Mouse (Mus musculus) kidney, adult 8-10 months (tissue): ENCODE measurements around the gene Vars.
"Not testable (repeated sequence)": the region's sequence is repeated elsewhere in the genome, so short reads cannot be mapped to it uniquely, and the experiment has no call there.

ENCODE experiments used
- DNase-seq, 2 experiments: peaks; one replicate each; pipeline ENCODE4 v3.0.0; 2022

Gene Vars

GRCm38 (mm10) chr17:35004075-35004717, 3.4 kb downstream of the Vars start:
- DNase-seq: no peak

DNA sequence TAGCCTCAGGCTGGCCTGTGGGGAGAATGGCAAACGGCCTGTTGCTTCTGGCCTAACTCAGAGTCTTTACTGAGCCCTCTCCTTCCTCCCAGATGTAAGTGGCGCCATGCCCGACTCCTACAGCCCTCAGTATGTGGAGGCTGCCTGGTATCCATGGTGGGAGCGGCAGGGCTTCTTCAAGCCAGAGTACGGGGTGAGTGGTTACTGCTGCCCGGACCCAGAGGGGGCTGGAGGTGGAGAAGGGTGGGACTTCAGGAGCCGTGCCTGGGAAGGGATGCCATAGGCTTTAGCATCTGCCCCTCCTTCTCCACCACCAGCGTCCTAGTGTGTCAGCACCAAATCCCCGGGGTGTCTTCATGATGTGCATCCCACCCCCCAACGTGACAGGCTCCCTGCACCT, 4.4 kb downstream of the Vars start:
- no peak for DNase-seq

DNA sequence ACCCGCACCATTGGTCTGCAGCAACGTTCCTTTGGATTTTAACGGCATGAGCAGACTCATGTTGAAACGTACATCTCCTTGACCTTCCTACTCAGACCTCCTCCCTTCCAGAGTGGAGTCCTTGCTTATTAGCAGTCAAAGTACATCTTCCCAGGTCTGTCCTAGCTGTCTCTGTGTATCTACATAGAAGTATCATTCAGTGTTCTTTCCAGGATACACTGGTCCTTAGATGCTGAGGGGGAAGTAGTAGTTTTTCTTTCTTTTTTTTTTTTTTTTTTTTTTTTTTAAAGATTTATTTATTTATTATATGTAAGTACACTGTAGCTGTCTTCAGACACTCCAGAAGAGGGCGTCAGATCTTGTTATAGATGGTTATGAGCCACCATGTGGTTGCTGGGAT, 5.1 kb downstream of the Vars start:
- DNase-seq: not testable (repeated sequence)

- no peak for DNase-seq
Observed at GRCm38 (mm10) chr17:35007387-35007991, 6.7 kb downstream of the Vars start.

DNA sequence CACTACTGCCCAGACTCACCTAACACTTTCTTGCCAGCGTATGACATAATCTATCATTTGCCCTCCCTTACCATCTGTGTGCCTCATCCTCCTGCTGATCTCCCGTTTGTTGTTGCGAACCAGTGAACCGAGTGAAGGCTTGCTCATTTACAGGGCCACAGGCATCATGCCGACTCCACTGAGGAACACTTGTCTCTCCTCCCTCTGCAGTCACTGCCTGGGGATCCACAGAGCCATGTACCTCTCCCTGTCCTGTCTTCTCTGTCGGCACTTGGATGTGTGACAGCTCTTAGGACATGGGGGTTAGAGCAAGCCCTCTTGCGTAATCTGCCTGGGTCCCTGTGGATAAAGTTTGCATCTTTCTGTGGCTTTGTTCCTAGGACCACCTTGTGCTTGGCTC, 8.8 kb downstream of the Vars start:
- no peak for DNase-seq

- DNase-seq: no peak
Observed at GRCm38 (mm10) chr17:35011440-35011839, 10.7 kb downstream of the Vars start.

DNA sequence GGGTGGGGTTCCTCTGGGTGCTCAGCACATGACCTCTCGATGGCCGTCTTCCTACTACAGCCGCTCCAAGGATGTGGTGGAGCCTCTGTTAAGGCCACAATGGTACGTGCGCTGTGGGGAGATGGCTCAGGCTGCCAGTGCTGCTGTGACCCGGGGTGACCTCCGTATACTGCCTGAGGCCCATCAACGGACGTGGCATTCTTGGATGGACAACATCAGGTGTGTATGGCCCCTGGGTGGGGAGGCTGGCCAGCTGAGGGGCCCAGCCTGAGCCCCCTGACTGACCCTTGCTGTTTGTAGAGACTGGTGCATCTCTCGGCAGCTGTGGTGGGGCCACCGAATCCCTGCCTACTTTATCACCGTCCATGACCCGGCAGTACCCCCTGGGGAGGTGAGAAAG, 11.6 kb downstream of the Vars start:
- DNase-seq: no peak

GRCm38 (mm10) chr17:35013221-35013620, 12.4 kb downstream of the Vars start:
- no peak for DNase-seq

DNA sequence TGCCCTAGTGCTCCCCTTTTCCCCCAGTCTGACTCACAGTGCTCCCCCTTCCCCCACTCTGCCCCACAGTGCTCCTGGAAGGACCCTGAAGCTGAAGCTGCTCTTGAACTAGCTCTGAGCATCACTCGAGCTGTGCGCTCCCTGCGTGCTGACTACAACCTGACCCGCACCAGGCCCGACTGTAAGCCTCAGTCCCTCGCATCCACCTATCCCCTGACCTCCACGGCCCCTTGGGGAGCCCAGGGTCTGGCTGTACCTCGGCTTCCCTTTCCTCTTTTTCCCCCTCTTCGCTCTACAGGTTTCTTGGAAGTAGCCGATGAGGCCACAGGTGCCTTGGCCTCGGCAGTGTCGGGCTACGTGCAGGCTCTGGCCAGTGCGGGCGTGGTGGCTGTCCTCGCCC, 14.5 kb downstream of the Vars start:
- DNase-seq: no peak

- peak; percentile 35 to 36 for DNase-seq
Observed at GRCm38 (mm10) chr17:35016376-35016775, 15.6 kb downstream of the Vars start, which contains the start of gene Vwa7. Gene Vwa7, plus strand, starts transcription at chr17:35016579.

DNA sequence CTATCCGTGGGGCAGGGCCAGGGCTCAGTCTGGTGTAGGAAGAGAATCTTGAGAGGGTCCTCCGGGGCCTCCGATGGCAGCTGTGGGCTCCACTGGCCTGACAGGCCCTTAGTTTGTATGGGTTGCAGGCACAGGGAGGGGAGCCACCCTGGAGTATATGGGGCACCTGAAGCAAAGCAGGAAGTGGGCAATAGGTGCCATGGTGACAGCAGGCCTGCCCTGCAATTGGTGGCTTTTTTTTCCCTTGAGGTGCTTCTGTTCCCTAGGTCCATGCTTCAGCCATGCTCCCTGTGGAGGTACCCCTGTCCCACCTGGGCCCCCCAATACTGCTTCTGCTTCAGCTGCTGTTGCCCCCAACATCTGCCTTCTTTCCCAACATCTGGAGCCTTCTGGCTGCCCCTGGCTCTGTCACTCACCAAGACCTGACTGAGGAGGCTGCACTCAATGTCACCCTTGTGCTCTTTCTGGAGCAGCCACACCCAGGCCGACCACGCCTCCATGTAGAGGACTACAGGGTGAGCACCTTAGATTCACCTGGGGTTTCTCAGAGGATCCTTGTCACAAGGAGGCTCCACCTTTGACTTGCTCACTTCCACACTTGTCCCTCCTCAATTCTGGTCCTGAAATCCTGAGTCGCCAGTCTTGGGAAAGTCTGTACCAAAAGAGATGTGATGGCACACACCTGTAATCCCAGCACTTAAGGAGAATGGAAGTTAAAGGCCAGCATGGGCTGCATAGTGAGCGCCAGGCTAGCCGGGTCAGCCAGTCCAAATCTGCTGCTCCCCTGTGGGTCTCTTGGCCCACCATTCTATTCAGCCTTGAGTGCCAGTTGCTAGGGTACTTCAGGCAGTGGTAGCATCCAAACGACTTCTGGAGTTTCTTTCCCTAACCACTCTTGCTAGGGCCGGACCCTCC, 16.3 kb downstream of the Vars start:
- DNase-seq: no peak

- no peak for DNase-seq
Observed at GRCm38 (mm10) chr17:35017706-35018030, 16.9 kb downstream of the Vars start.

GRCm38 (mm10) chr17:35018171-35018570, 17.4 kb downstream of the Vars start:
- no peak for DNase-seq

GRCm38 (mm10) chr17:35019894-35020293, 19.1 kb downstream of the Vars start:
- no peak for DNase-seq

GRCm38 (mm10) chr17:35020551-35020950, 19.8 kb downstream of the Vars start:
- DNase-seq: no peak

- DNase-seq: peak; percentile 74 to 89
Observed at GRCm38 (mm10) chr17:35021163-35021808, 20.5 kb downstream of the Vars start.

DNA sequence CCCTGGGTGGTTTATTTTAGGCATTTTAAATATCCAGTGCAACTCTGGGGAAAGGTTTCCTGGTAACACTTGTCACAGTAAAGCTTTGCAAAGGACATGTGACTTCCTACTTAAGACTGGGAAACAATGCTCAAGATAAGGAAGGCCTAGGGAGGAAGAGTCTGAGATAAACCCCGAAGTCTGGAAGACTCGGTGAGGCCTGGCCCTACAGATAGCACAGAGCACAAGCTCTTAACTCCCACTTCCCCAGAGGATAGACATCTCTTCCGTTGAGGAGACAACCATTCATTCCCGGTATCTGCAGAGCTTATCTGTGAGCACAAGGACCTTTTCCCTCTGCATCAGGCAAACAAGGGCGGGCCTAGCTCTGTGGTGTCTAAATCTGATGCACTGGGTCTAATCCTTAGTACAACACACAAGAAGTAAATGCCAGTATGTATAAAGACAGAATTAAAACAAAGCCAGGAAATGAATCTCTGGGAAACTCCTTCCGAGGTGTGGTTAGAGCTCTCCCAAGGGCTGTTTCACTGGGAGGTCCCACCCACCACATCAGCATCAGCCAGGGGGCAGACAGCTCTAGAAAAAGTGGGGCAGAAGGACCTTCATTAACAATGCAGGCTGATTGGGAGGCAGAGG, 21.2 kb downstream of the Vars start:
- no peak for DNase-seq

DNA sequence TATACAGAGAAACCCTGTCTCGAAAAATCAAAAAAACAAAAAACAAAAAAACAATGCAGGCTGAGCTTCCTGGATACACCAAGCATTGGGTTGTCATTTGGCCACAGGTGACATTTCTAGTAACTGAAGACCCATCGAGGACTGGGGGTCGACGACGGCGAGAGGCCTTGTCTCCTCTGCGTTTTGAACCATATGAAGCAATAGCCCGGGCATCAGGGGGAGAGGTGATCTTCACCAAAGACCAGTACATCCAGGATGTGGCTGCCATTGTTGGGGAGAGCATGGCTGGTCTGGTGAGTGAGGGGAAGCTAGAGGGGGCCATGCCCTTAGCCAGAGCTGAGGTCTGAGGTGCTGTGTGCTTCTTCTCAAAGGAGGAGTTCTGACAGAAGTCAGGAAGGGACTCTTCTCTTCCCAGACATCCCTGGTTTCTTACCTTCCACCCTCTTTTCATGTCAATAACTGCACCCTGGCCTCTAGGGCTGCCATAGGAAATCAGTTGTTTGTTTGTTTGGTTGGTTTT, 21.8 kb downstream of the Vars start:
- DNase-seq: no peak

DNA sequence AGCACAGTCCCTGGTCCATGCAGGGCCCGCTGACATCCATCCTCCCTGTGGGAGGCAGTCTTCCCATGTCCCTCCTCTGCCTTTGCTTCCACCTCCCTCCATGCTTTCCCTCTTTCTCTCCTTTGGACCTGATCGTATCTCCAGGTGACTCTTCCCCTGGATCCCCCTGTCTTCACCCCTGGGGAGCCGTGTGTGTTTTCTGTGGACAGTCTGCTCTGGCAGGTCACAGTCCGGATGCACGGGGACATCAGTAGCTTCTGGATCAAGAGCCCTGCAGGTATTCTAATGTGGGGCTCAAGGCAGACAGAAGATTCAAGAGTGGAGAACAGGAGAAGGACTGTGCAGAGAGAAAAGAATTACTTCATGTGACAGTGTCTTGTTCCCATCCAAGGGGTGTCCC, 22.4 kb downstream of the Vars start:
- no peak for DNase-seq

- DNase-seq: no peak
Observed at GRCm38 (mm10) chr17:35023756-35024155, 23.0 kb downstream of the Vars start.

- DNase-seq: no peak
Observed at GRCm38 (mm10) chr17:35024261-35024660, 23.5 kb downstream of the Vars start.

- no peak for DNase-seq
Observed at GRCm38 (mm10) chr17:35024691-35025488, 24.1 kb downstream of the Vars start.
